Mouse (Mus musculus) thymus, postnatal 4 days (tissue): ENCODE data around the gene Olfr741.

ENCODE experiments used
- DNase-seq: peaks from one replicate; pipeline ENCODE4 v3.0.0; 2021

Olfr741 gene

DNA sequence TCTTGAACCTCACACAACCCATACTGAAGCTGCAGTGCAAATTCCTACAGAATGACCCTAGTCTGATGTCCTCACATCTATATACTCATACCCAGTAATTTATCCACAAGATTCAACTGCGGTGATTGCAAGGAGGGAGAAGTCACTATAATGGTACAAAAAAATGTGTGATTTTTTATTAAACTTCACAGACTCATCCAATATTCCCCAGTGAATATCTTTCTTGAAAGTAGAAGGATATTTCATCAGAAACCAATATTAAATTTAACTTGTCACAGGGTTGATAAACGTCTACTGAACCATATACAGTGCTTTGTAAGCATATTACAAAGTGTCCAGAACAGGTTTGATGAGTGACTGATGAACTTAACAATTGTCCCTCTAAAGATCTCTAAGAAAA, at the start of gene Olfr741:
Olfr741 (plus strand) TSS at position 301 of the 400 bp plus-strand sequence.
- DNase-seq = no peak

DNA sequence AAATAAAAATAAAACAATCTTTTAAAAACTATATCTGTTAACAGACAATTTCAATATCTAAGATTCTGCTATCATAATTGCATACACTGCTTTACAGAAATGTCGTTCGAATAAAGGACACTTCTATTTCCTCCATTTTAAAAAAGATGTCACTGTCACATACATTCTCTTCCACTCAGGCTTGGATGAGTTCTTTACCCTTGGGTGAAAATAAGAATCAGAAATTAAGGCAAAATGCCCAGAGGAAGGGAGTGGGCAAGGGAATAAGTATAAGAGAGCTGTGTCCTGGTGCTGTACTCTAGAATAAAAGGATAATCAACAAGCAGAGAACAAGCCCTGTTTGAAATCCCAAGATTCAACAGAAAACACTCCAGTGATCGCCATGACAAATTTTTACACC, 27.3 kb upstream of the Olfr741 start, which contains the start of gene Olfr740:
Olfr740 (plus strand) TSS at position 301 of the 400 bp plus-strand sequence.
- no peak for DNase-seq

DNA sequence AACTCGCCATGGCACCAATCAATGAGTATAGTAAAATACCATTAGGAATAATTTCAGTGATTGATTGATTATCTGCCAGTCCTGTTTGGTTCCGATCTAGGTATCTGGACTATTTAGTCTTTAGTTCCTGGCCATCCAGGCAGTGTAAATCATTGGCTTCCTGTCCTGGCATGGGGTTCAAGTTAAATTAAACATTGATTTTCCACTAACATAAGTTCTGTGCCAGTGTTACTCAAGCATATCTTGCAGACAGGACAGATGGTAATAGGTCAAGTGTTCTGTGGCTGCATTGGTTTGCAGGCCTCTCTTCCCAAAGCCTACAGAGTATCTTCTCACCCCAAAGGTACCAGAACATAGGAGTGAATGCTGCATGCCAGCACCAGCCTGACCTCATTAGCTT, 5.9 kb downstream of the Olfr741 start:
- no peak for DNase-seq

DNA sequence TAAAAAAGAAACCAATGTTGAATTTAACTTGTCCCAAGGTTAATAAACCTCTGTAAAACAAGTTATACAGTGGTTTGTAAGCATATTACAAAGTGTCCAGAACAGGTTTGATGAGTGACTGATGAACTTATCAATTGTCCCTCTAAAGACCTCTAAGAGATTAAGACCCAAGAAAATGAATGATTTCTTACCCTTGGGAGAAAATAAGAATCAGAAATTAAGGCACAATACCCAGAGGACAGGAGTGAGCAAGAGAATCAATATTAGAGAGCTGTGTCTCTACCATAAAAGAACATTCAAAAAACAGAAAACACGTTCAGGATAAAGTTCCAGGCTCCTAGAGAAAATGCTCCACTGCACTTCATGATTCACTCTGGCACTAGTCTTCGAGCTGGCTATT, 30.8 kb downstream of the Olfr741 start, which contains the start of gene Olfr742:
Olfr742 (plus strand) TSS at position 301 of the 400 bp plus-strand sequence.
- DNase-seq = no peak

DNA sequence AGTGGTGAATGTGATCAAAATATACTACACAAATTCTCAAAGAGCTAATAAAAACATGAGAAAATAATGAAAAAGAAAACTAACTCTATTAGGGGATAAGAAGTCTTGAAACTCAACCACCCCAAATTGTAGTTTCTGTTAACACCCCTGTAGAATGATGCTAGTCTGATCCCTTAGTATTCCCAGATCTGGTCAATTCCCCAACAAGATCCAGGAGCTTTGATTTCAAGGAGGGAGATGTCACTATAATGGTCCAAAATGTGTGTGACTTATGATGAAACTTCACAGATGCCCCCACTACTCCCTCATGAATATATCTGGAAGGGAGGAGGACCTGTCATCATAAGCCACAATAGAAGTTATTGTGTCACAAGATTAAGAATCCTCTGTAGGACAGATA, 49.0 kb downstream of the Olfr741 start, which contains the start of gene Olfr743:
Olfr743 (plus strand) TSS at position 301 of the 400 bp plus-strand sequence.
- DNase-seq = no peak
